Mouse (Mus musculus): Measurements from ENCODE around the gene H13. TPM values are rescaled to one million over a fixed set of nuclear protein-coding genes. Genes with fewer than 3 reads are reported as not detected.
"Not testable (repeated sequence)": the region's sequence is repeated elsewhere in the genome, so short reads cannot be mapped to it uniquely, and the experiment has no call there.

The H13 gene
- total RNA-seq, 2 experiments from 2014 or later: 35.1 to 38.5 TPM

- no peak for DNase-seq (ENCODE audit: low spot score)
- intact Hi-C loops (cut with DNase I): loop anchor here (1.0 to 5.0 kb wide), 2 partner anchors 42 to 105 kb away; no protein-coding TSS in a partner anchor
These were observed 11.9 kb upstream of the H13 start for GRCm38 (mm10) chr2:152657398-152657797.

- DNase-seq (ENCODE audit: low spot score): no peak
- intact Hi-C loops (cut with DNase I): no loop called here
These were observed 8.1 kb upstream of the H13 start for GRCm38 (mm10) chr2:152661163-152661562.

GRCm38 (mm10) chr2:152666191-152666590, 3.1 kb upstream of the H13 start:
- DNase-seq (ENCODE audit: low spot score): not testable (repeated sequence)

GRCm38 (mm10) chr2:152669639-152670484, 601 bp downstream of the H13 start:
- intact Hi-C loops (cut with DNase I): no loop called here
- DNase-seq (ENCODE audit: low spot score): no peak

More at GRCm38 (mm10) chr2:152666191-152666590, 3.1 kb upstream of the H13 start:
- intact Hi-C loops (cut with DNase I): not testable (repeated sequence)

- intact Hi-C loops (cut with DNase I): no loop called here
- DNase-seq (ENCODE audit: low spot score): no peak
These were observed 1.9 kb downstream of the H13 start for GRCm38 (mm10) chr2:152670983-152671641.

GRCm38 (mm10) chr2:152671642-152671999, 2.4 kb downstream of the H13 start:
- no peak for DNase-seq (ENCODE audit: low spot score)
- intact Hi-C loops (cut with DNase I): no loop called here

GRCm38 (mm10) chr2:152672166-152672565, 2.9 kb downstream of the H13 start:
- intact Hi-C loops (cut with DNase I): no loop called here
- DNase-seq (ENCODE audit: low spot score): no peak

- intact Hi-C loops (cut with DNase I): no loop called here
- no peak for DNase-seq (ENCODE audit: low spot score)
These were observed 4.9 kb downstream of the H13 start for GRCm38 (mm10) chr2:152674148-152674547.

GRCm38 (mm10) chr2:152675252-152675791, 6.1 kb downstream of the H13 start:
- no peak for DNase-seq (ENCODE audit: low spot score)
- intact Hi-C loops (cut with DNase I): no loop called here

GRCm38 (mm10) chr2:152678302-152678701, 9.0 kb downstream of the H13 start:
- DNase-seq (ENCODE audit: low spot score): no peak
- intact Hi-C loops (cut with DNase I): no loop called here

- intact Hi-C loops (cut with DNase I): no loop called here
- DNase-seq (ENCODE audit: low spot score): no peak
These were observed 9.7 kb downstream of the H13 start for GRCm38 (mm10) chr2:152678925-152679324.

GRCm38 (mm10) chr2:152679701-152680355, 10.6 kb downstream of the H13 start:
- intact Hi-C loops (cut with DNase I): loop anchor here (10.0 kb wide), 1 partner anchor 335 kb away; the partner anchor contains the start of gene Pdrg1
- no peak for DNase-seq (ENCODE audit: low spot score)

GRCm38 (mm10) chr2:152683086-152683485, 13.8 kb downstream of the H13 start:
- intact Hi-C loops (cut with DNase I): loop anchor here (10.0 kb wide), 1 partner anchor 332 kb away; the partner anchor contains the start of gene Pdrg1

GRCm38 (mm10) chr2:152686399-152686798, 17.1 kb downstream of the H13 start:
- intact Hi-C loops (cut with DNase I): loop anchor here (10.0 kb wide), 1 partner anchor 328 kb away; the partner anchor contains the start of gene Pdrg1
- DNase-seq (ENCODE audit: low spot score): no peak

More at GRCm38 (mm10) chr2:152683086-152683485, 13.8 kb downstream of the H13 start:
- DNase-seq (ENCODE audit: low spot score): no peak

GRCm38 (mm10) chr2:152686806-152687267, 17.6 kb downstream of the H13 start, which contains the start of gene Mcts2:
Mcts2 (plus strand) TSS chr2:152687035.
- intact Hi-C loops (cut with DNase I): loop anchor here (10.0 kb wide), 1 partner anchor 328 kb away; the partner anchor contains the start of gene Pdrg1
- DNase-seq (ENCODE audit: low spot score): peak; percentile 92

GRCm38 (mm10) chr2:152691564-152692217, 22.4 kb downstream of the H13 start:
- intact Hi-C loops (cut with DNase I): no loop called here
- no peak for DNase-seq (ENCODE audit: low spot score)

- intact Hi-C loops (cut with DNase I): no loop called here
- DNase-seq (ENCODE audit: low spot score): peak; percentile 47
These were observed 24.0 kb downstream of the H13 start for GRCm38 (mm10) chr2:152693233-152693632.

- intact Hi-C loops (cut with DNase I): no loop called here
- no peak for DNase-seq (ENCODE audit: low spot score)
These were observed 24.5 kb downstream of the H13 start for GRCm38 (mm10) chr2:152693735-152694134.

GRCm38 (mm10) chr2:152694708-152695107, 25.4 kb downstream of the H13 start:
- DNase-seq (ENCODE audit: low spot score): no peak
- intact Hi-C loops (cut with DNase I): loop anchor here (1.0 kb wide), 1 partner anchor 137 kb away; the partner anchor contains the start of gene Bcl2l1
